Mouse (Mus musculus): ENCODE results near the gene Ksr1.

GRCm38 (mm10) chr11:79023342-79023741, 122.9 kb downstream of the Ksr1 start:
- TF ChIP-seq POLR2A (IDR thresholded peaks at IDR 0.05; ENCODE audit: extremely low read depth, insufficient read depth, low read length) (no peak), CTCF (IDR thresholded peaks at IDR 0.05; ENCODE audit: low read depth, low read length) (no peak)

Measured in liver, adult 2 months (tissue).